Mouse (Mus musculus) thymus, postnatal 4 days (tissue): ENCODE results near the gene Morc3.

Experiments used
- DNase-seq: peaks from one replicate; pipeline ENCODE4 v3.0.0; 2021

Morc3 gene

DNA sequence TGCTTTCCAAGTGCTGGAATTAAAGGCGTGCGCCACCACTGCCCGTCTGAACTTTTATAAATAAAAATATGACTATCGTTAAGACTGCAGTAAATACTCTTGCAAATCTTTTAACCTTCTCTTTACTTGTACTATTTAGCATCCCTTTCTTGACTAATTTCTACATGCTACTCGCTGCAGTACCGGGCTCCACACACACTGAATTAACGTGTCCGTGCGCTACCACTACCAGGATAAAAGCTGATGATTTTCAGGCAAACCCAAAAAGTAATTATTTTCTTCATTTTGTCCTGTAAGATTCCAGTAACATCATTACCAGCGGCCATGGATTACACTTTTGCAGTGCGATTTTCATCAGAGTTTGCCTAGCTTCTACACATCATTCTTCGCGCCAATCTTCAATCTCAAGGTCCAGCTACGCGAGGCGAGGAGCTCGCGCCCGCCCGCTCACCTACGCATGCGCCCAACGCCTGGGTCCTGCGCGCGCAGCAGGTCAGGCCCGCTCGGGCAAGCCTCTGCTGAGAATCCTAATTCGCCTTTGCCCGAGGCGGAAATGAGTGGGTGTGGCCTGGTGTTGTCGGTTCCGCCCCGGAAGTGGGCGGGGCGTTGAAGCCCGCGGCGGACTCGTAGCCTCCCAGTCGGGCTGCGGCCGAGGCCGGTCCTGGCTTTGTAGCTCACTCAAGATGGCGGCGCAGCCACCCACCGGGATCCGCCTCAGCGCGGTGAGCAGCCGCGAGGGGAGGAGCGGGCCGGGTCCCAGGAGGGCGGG is at the start of gene Morc3:
Gene Morc3 (plus strand): TSS at position 495 of the 769 bp plus-strand sequence.
- DNase-seq: peak; percentile 99

DNA sequence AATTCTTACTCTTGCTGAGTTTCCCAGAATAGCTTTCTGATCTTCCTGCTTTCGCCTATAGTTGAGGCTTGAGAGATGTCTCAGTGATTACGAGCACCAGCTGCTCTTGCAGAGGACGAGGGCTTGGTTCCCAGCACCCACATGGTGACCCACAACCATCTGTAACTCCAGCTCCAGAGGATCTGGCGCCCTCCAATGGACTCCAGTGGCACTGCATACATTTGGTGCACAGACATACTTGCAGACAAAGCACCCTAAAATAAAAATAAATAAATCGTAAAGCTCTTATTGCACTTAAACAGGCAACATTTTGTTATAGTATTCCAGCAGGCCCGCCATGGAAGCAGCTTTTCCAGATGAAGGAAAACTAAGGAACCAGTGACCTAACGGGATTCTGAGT is 47.7 kb upstream of the Morc3 start:
- DNase-seq: no peak

GRCm38 (mm10) chr16:93785805-93786204 is 46.1 kb upstream of the Morc3 start:
- DNase-seq: peak; percentile 82

DNA sequence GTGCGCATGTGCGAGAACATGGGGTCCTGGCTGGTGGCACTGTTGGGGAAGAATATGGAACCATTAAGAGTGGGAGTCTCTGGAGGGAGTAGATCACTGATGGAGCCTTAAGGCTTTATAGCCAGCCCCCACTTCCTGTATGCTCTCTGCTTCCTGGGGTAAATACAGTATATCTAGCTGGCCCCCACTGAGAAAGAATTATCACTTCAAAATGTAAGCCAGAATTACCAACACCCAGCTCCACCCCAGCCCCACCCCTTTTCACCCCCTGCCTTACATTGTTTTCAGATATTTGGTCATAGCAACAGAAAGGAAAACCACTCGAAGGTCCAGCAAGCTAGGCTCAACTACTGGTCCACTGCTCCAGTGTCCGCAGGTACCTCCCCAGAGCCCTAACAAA is 43.5 kb upstream of the Morc3 start:
- DNase-seq: no peak

DNA sequence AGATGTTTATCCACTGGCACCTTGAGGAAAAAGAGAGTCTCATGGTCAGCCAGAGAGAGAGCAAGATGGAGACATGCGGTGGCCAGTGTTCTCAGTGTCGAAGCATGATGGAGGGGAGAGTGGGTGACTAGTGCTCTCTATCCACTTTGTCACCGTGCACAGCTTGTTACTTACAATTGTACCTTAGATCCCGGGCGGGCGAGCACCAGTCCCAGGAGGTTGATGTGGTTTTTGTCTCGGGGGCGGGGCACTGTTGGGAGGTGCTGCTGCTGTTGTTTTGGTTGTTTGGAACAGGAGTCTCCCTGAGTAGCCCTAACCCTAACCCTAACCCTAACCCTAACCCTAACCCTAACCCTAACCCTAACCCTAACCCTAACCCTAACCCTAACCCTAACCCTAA is 43.0 kb upstream of the Morc3 start:
- peak; percentile 48 for DNase-seq

DNA sequence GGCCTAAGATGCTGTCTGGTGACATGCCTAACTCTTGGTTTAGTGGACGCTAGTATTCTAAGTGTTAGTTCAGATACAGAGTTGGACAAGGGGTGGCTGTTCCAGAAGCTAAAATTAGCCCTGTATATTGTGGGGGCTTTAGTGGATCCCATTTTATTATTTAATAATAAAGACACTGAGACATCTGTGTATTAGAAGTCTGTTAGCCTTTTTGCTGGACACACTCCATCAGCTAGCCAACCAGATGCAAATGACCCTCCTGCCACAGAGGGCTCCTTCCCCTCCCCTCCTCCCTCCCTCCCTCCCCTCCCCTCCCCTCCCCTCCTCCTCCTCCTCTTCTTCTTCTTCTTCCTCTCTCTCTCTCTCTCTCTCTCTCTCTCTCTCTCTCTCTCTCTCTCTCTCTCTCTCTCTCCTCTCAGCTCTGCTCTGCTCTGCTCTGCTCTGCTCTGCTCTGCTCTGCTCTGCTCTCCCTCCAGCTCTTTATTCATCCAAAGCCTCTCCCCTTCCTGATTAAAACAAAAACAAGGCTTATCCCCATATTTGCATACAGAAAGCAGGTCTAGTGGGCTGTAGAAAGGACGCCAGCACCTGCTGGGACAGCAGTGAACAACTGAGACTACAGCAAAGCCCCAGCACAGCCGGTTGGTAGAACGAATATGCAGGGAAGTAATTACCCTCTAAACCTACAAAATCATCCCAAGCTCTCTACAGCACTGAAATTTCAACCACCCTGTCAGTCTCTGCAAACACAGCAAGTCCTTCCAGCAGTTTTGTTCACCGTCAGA is 41.8 kb upstream of the Morc3 start:
- DNase-seq: no peak

GRCm38 (mm10) chr16:93792981-93793630 is 38.8 kb upstream of the Morc3 start:
- no peak for DNase-seq

DNA sequence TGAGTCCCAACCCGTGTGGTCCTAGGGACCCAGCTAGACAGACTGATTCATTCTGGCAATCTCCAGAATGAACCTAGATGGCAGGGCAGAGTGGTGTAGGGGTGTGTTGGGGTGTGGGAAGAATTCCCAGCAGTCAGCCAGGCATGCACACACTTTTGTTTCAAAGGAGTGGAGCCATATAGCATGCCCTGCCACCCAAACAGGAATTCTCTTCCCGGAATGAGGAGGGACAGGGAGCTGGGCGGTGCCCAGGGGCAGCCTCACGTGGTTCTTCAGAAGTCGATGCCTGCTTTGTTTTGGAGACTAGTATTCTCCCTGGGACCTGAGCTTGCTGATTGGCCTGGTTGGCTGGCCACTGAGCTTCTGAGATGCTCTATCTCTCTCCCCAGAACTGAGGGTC is 37.1 kb upstream of the Morc3 start:
- DNase-seq: no peak

DNA sequence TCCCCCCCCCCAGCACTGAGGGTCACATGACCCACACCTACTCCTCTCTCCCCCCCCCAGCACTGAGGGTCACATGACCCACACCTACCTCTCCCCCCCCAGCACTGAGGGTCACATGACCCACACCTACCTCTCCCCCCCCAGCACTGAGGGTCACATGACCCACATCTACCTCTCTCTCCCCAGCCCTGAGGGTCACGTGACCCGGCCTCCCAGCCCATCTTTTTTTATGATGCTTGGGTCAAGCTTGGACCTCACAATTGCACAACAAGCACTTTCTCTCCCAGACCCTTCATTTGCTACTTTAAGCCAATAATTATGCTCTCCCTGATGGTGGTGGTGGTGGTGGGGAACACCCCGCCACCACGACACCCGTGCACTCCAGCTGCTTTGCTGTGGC is 36.5 kb upstream of the Morc3 start:
- DNase-seq: no peak

- DNase-seq: no peak
Measured at GRCm38 (mm10) chr16:93797021-93797840, 34.7 kb upstream of the Morc3 start.

GRCm38 (mm10) chr16:93797841-93798492 is 34.0 kb upstream of the Morc3 start:
- DNase-seq: no peak

DNA sequence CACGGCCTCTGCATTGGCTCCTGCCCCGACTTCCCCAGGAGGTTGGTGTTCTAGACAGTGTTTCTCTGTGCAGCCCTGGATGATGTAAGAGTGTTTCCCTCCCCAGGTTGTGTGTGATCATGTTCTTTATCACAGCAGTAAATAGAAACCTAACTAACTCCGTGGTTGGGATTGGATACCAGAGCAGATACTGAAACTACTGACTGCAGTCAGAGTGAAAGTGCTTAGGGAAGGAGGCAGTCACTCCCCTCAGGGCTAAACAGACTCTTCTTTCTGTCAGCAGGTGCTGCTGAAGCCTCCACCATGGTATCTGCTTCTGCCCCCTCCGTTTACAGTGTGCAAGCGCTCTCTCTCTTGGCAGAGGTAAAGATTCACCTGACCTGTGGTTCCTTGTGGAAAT is 33.3 kb upstream of the Morc3 start:
- DNase-seq: no peak

GRCm38 (mm10) chr16:93799071-93799470 is 32.9 kb upstream of the Morc3 start:
- no peak for DNase-seq

- DNase-seq: no peak
Measured at GRCm38 (mm10) chr16:93799936-93800335, 32.0 kb upstream of the Morc3 start.

DNA sequence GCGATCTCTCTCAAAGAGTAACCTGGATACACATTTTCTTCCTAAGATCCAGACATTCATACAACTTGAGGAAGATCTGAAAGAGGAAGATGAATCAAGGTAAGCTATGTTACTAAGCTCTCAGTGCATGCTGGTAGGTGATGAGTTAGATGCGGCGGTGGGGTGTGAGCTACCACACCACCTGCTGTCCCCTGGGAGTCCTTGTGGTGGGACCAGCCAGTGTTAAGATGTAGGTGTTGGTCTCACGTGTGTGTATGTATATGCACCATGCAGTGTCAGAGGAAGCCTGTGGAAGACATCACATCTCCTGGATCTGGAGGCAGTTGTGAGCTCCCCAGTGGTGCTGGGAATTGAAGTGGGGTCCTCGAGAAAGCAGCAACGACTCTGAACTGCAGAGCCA is 24.8 kb upstream of the Morc3 start:
- no peak for DNase-seq

DNA sequence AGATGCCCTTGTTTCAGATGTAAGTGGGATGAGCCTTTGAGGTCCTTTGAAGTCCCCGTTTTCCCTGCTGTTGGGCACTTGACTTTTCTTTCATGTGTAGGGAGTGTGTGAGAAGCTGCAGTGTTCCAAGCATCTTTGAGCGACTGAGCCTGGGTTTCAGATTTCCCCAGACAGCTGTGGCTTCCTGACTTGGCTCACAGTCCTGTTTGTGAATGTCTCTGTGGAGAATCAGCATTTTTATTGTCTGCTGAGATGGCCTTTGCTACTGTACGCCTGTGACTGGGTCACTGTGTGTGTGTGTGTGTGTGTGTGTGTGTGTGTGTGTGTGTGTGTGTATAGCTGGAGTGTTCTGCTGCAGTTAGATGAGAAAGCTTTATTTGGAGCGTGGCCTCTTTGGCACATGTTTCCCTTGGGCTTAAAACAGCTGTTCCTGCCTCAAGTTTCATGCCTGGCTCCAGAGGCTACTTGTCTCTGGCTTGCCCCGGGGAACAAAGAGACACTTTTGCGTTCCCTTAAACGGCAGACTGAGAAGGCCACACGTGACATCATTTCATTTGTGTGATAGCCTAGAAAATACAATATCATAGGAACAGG is 23.9 kb upstream of the Morc3 start:
- no peak for DNase-seq

DNA sequence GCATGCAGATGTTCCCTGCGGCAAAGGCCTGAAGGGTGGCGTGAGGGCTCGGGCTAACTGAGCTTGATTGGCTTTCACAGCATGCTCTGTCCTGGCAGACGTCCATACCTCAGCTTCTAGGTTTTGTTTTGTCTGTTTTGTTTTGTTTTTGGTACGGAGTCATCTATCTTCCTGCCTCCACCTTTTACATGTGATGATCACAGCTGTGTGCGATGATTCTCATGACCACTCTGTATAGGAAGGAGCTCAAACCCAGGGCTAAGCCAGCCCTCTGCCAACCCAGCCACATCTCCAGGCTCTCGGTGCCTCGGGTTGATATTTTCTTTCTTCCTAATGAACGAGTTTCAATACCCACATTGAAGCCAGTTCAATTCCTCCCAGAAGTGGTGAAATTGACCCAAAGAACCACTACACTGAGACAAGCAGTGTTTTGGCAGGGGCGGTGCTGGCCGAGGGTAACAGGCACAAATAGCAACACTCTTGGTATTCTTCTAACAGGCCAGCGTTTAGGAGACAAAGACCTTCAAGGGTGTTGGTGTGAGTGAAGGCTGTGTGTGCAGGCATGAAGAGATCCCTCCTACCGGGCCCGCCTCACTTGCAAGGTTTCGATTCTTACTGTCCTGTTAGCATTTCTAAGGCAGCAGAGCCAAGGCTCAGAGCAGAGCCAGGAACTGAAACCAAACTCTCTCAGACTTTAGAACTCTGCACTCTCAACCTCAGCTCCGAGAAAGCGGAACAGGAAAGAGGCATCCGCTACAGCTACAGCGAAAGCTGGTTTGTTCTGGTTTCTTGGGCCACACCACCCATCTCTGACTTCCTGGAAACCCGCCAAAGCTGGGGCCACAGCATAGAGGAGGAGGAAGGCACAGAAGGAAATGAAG is 15.8 kb upstream of the Morc3 start:
- peak; percentile 79 for DNase-seq

DNA sequence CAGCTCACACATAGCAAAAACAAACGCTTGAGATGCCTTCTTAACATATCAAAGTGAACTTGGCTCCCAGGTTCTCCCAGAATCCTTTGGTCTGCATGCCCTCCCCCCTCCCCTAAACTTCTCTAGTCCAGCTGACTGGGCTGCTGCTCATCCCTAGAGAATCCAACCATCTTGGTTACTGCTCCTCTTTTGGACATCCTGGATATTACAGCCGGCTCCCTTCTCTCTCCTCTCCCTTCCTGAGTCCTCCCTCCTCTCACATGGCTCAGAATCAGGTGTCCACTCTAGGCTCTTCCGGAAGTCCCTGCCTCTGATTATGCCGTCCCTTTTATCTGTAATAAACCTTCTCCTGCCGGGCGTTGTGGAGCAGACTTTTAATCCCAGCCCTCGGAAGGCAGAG is 15.1 kb upstream of the Morc3 start:
- peak; percentile 37 for DNase-seq

DNA sequence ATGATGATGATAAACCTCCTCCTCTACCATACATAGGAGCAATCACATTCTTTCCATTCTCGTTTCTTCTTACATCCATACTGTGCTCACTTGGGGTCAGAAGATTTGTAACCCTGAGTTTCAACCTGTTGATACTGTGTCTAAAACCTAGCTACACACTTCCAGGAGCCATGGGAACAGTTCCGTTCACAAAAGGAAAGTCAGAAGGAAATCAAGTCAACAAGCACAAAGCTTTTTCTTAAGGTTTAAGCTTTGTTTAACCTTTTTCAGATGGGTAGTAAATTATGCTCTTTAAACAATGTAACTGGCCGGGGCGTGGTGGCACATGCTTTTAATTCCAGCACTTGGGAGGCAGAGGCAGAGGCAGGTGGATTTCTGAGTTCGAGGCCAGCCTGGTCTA is 14.6 kb upstream of the Morc3 start:
- no peak for DNase-seq

DNA sequence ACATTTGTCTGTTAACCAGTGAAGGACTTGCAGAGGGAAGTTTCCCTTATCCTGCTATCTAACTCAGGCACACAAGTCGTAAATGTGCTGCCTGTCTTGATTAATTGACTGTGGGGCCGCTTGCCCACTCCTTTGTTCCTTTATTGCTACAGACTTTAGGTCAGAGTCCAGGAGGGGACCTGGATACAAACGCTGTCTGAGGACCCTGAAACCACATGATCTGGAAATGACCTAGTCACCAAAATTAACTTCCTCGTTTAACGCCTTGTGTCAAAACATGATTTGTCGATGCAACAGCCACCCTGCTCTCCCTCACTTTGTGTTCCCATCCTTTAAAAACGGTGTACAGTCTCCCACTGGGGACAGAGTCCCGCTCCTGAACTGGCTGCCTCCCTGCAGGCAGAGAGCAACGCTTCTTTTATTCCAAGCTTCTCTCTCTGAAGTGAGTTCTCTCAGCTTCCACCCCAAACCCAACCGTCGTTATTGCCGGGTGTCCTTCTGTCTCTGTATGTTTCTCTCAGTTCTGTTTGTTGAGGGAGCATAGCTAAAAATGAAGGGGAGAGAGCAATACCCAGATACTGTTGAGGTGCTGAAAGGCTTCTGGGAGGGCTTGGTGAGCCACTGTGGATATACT is 13.1 kb upstream of the Morc3 start:
- DNase-seq: no peak

GRCm38 (mm10) chr16:93819325-93819696 is 12.6 kb upstream of the Morc3 start:
- no peak for DNase-seq
